Mouse (Mus musculus) adrenal gland, postnatal 25 days (tissue): ENCODE results near the gene Col5a1. TPM values are rescaled to one million over a fixed set of nuclear protein-coding genes. Genes with fewer than 3 reads are reported as not detected.

Source experiments
- DNase-seq: peaks from one replicate; pipeline ENCODE4 v3.0.0; 2021; ENCODE audit warnings: mixed read lengths
- total RNA-seq: library from RNA; stranded (reverse); gene quantifications from 2 replicates; pipeline ENCODE4 v1.2.3, GENCODE M21; 2021

Col5a1 gene
- total RNA-seq, 1 experiment from 2014 or later: 60.7 TPM

DNA sequence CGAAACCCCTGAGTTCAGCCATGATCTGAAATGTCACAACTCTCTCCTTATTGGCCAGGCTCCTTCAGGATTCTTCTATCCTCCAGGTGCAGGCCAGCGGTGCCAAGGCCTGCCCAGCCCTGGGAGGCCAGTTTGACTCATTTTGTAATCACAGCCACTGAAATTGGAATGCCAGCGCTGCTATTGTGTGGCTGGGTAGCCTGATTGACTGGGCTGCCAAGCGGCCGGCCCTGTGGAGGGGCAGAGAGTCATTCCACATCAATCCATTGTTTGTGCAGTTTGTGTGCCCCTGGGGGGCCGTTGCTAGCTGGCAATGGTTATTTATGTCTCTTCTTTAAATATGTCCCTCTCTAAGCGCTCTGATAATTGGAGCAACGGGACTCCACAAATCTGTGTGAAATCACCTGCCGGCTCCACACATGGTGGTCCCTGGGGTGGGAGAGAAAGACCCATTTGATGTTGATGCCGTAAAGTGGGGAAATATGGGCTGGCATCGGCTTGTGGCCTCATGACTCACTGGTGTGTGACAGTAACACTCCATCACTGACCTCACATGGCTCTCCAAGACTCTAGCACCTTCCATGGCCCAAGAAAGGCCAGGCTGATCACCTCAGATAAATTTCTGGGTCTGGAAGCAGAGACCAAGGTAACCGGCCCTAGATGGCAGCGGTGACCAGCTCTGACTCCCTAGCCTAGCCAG lies 147.9 kb downstream of the Col5a1 start:
- DNase-seq: peak; percentile 49

DNA sequence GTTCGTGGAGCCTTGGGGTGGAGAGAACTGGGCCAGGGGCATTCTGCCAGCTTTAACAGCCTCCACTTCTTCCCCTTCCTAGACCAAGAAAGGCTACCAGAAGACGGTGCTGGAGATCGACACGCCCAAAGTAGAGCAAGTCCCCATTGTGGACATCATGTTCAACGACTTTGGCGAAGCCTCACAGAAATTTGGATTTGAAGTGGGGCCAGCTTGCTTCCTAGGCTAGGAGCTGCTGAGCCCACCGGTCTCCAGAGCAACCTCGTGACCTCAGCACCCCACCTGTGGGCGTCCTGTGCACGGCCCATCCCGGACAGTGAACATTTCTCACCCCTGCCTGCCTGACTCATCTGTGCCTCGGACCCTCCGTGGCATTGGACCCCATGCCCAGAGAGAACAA lies 150.6 kb downstream of the Col5a1 start:
- no peak for DNase-seq

- peak; percentile 24 for DNase-seq
Observed at GRCm38 (mm10) chr2:28037505-28038390, 151.5 kb downstream of the Col5a1 start.

GRCm38 (mm10) chr2:28038391-28039096 lies 152.3 kb downstream of the Col5a1 start:
- DNase-seq: peak; percentile 20

GRCm38 (mm10) chr2:28039647-28040325 lies 153.6 kb downstream of the Col5a1 start:
- no peak for DNase-seq

DNA sequence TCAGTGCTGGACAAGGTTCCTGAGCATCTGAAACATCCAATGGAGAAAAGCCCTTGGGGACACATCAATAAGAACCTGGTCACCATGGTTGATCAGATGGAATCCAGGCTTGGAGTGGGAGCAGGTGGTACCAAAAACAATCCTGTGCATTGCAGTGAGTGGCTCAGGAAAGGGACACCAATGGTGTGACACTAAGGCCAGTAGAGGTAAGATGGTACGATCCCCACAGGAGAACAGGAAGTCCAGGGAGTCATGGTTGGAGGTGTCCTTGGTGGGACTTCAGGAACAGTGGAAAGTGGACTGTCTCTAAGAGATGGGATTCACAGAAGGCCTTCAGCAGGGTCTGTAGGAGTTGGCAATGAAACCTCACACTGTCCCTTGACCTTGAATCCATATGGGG lies 154.2 kb downstream of the Col5a1 start:
- DNase-seq: no peak

- no peak for DNase-seq
Observed at GRCm38 (mm10) chr2:28044920-28045598, 158.8 kb downstream of the Col5a1 start.

DNA sequence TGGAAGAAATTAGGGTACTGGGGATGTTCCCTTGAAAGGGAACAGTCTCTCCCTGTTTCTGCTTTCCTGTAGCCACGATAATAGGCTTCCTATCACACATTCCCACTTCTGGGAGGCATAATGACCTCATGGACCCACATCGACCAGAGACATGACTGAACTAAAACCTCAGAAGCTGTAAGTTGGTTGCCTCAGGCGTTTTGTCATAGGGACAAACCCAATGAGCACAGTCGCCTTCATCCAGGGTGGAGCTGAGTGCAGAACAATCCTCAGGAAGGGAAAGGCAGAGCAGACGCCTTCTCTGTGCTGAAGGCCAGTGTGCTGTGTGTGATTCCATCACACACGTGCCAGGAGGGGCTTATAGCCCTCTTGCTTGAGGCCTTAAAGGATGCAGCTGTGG lies 160.1 kb downstream of the Col5a1 start:
- no peak for DNase-seq

GRCm38 (mm10) chr2:28047092-28047491 lies 160.9 kb downstream of the Col5a1 start:
- no peak for DNase-seq

DNA sequence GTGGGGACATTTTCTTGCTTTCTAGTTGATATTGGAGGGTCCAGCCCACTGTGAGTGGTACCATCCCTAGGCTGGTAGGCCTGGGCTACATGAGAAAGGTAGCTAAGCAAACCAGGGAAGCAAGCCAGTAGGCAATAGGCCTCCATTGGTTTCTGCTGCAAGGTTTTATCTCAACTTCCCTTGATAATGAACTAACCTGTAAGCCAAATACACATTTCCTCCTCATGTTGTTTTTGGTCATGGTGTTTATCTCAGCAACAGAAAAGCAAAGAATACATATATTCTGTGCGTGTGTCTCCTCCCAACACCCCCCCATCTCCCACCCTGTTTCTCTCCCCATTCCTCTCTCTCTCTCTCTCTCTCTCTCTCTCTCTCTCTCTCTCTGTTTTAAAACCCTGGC lies 173.7 kb downstream of the Col5a1 start:
- no peak for DNase-seq

GRCm38 (mm10) chr2:28063711-28064338 lies 177.6 kb downstream of the Col5a1 start:
- no peak for DNase-seq

DNA sequence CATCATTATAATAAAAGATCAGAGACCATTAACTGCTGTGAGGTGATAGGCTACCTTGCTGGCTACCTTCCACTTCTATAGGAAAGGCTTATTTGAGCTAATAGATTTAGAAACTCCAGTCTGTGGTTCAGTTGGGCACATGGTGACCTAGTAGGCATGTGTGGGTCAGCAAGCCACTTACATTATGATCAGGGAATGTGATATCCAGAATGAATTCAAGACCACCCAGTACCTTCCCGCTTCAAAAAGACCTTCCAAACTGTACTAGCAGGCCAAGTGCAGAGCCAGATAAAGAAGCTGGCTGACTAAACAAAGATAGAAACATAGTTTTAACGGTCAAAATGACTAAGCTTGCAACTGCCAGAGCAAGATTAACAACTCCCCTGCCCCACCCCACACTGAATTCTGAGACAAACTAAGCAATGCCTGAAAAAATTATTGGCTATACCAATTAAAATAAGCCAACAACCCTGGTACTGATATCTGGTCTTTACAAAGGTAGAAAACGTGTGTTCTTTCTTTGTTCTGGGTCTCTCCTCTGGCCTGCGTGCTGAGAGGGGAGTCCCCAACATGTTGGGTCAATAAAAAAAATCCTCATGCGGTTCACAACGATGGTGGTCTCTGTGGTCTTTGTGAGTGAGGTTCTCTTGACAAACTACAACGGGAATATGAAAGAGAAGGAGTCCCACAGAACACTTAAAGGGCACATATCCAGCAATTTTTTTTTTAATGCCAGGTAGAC lies 178.3 kb downstream of the Col5a1 start:
- no peak for DNase-seq

DNA sequence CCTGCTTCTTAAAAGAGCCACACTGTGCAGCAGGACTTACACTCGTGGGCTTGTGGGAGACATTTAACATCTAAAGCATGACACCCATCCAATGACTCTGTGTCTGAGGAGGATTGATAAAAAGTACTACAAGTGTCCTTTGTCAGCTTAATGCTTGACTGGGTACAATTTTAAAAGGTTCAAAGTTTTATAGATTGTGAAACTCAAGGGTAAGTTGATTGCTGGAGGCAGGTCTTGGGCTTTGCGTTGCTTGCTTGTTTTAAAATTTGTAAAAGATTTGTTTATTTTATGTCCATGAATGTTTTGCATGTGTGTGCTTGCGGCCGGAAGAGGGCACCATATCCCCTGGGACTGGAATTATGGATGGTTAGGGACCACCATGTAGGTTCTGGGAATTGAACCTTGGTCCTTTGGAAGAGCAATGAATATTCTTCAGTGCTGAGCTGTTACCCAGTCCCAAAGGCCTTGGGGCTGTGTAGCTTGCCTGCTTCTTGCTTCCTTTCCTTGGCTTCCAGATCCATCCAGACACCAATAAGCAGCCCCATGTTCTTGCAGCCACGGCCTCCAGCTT lies 178.9 kb downstream of the Col5a1 start:
- no peak for DNase-seq

GRCm38 (mm10) chr2:28066686-28067085 lies 180.5 kb downstream of the Col5a1 start:
- DNase-seq: no peak

GRCm38 (mm10) chr2:28067175-28067574 lies 180.9 kb downstream of the Col5a1 start:
- DNase-seq: no peak

DNA sequence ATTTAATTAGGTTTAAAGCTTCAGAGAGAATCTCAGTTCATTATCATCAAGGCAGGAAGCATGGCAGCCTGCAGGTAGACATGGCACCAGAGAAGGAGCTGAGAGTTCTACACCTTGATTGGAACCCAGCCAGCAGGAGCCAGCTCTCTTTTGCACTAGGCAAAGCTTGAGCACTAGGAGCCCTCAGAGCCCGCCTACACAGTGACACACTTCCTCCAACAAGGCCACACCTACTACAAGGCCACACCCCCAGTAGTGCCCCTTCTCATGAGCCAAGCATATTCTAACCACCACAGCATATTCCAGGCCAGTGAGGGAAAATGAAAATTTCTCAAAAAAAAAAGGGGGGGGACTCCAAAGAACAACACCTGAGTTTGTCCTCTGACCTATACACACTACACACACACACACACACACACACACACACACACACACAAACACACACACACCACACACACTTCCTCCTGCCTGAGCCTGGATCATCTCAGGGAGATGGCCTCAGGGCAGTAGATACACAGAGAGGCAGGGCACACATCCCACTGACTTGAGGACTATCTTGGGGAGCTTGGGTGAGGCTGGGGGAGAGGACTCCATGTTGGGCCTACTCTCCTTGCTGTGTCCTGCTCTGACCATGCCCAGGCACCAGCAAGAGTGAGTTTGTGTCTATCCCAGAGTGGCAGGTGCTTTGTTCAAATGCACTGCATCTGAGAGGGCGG lies 181.8 kb downstream of the Col5a1 start:
- DNase-seq: no peak

GRCm38 (mm10) chr2:28068537-28068878 lies 182.3 kb downstream of the Col5a1 start:
- DNase-seq: no peak

- no peak for DNase-seq
Observed at GRCm38 (mm10) chr2:28075616-28076187, 189.5 kb downstream of the Col5a1 start.

GRCm38 (mm10) chr2:28084768-28085167 lies 198.5 kb downstream of the Col5a1 start, which contains the start of gene Fcnb:
Fcnb (minus strand) TSS chr2:28084885.
- DNase-seq: no peak
